Mouse (Mus musculus) limb, embryonic 10.5 days (tissue): Measurements from ENCODE around the gene Abr. TPM values are rescaled to one million over a fixed set of nuclear protein-coding genes. Genes with fewer than 3 reads are reported as not detected.

Source experiments
- DNase-seq: peaks from one replicate; pipeline ENCODE4 v3.0.0-alpha.2; 2017; ENCODE audit warnings: low spot score
- H3K27ac ChIP-seq: fragments of 300-500 bp; sonication (generic); 2 replicates; pipeline ENCODE4 v1.5.1; 2016; ENCODE audit warnings: mild to moderate bottlenecking
- H3K27me3 ChIP-seq: fragments of 300-500 bp; sonication (generic); 2 replicates; pipeline ENCODE4 v1.6.1; 2016; ENCODE audit warnings: low read depth, mild to moderate bottlenecking; ENCODE audit not compliant: poor library complexity, severe bottlenecking
- H3K36me3 ChIP-seq: fragments of 300-500 bp; sonication (generic); 2 replicates; pipeline ENCODE4 v1.6.1; 2016; ENCODE audit warnings: mild to moderate bottlenecking, moderate library complexity
- H3K4me1 ChIP-seq: fragments of 300-500 bp; sonication (generic); 2 replicates; pipeline ENCODE4 v1.6.1; 2016
- H3K4me3 ChIP-seq: fragments of 300-500 bp; sonication (generic); 2 replicates; pipeline ENCODE4 v1.5.1; 2016; ENCODE audit warnings: mild to moderate bottlenecking, moderate library complexity
- H3K9me3 ChIP-seq: fragments of 300-500 bp; sonication (generic); replicated peaks from 2 replicates; pipeline ENCODE4 v1.6.1; 2016; ENCODE audit warnings: mild to moderate bottlenecking
- WGBS: fragments of 180-500 bp; shearing (Covaris S2); methylation state at CpG from one replicate; pipeline ENCODE4 v1.1.7; 2016; 5-methylcytosine and 5-hydroxymethylcytosine counted together
- polyA plus RNA-seq: library from polyadenylated mRNA; unstranded; fragments of >200 nt; fragmentation: Nextera tagmentation; extraction: Ambion mirVana; gene quantifications from 2 replicates; pipeline ENCODE4 v1.2.1, GENCODE M21; 2016

Gene Abr
- polyA plus RNA-seq, 1 experiment from 2014 or later, result 53.7 TPM

- H3K27me3 ChIP-seq, result 0 out of 2 replicates have a peak, but pooled peaks cover 6% of the 10 kb centered on the region
- H3K9me3 ChIP-seq, result no peaks in the 10 kb centered on the region
- H3K36me3 ChIP-seq, result no peaks in the 10 kb centered on the region
- H3K27ac ChIP-seq, result peak overlapping the region; percentile 27; the same call in 1 of the 2 replicates
- WGBS, result 2% methylated on average over 19 of the region's 19 CpGs
- peak overlapping the region; percentile 59 for H3K4me3 ChIP-seq
- peak; percentile 65 for DNase-seq
- H3K4me1 ChIP-seq, result peaks cover 19% of the 10 kb centered on the region
Measured at GRCm38 (mm10) chr11:76612638-76613104, 9.4 kb downstream of the Abr start.

GRCm38 (mm10) chr11:76610948-76611347 is 11.2 kb downstream of the Abr start:
- Histone ChIP-seq H3K27me3 (0 out of 2 replicates have a peak, but pooled peaks cover 6% of the 10 kb centered on the region), H3K9me3 (no peaks in the 10 kb centered on the region), H3K27ac (no peak overlapping the region)

GRCm38 (mm10) chr11:76606521-76606920 is 15.6 kb downstream of the Abr start:
- no peaks in the 10 kb centered on the region for H3K27me3 ChIP-seq
- no peaks in the 10 kb centered on the region for H3K9me3 ChIP-seq
- no peaks in the 10 kb centered on the region for H3K36me3 ChIP-seq
- H3K4me1 ChIP-seq, result peaks cover 10% of the 10 kb centered on the region
- WGBS, result 76% methylated on average over 9 of the region's 9 CpGs
- DNase-seq, result no peak
- H3K27ac ChIP-seq, result 0 out of 2 replicates have a peak overlapping the region, but pooled peaks have one; percentile 2
- H3K4me3 ChIP-seq, result no peak overlapping the region

More at GRCm38 (mm10) chr11:76610948-76611347, 11.2 kb downstream of the Abr start:
- Histone ChIP-seq H3K4me1 (peaks cover 20% of the 10 kb centered on the region), H3K36me3 (no peaks in the 10 kb centered on the region), H3K4me3 (no peak overlapping the region)
- DNase-seq, result no peak

GRCm38 (mm10) chr11:76599219-76599618 is 22.9 kb downstream of the Abr start:
- H3K4me1 ChIP-seq, result no peaks in the 10 kb centered on the region
- 61% methylated on average over 2 of the region's 2 CpGs for WGBS
- H3K4me3 ChIP-seq, result no peak overlapping the region
- H3K36me3 ChIP-seq, result no peaks in the 10 kb centered on the region
- no peak overlapping the region for H3K27ac ChIP-seq
- H3K9me3 ChIP-seq, result no peaks in the 10 kb centered on the region
- no peaks in the 10 kb centered on the region for H3K27me3 ChIP-seq
- no peak for DNase-seq

GRCm38 (mm10) chr11:76598757-76599156 is 23.4 kb downstream of the Abr start:
- Histone ChIP-seq H3K27ac (no peak overlapping the region), H3K27me3 (no peaks in the 10 kb centered on the region), H3K4me1 (peaks cover 2% of the 10 kb centered on the region), H3K9me3 (no peaks in the 10 kb centered on the region), H3K36me3 (no peaks in the 10 kb centered on the region), H3K4me3 (no peak overlapping the region)
- 79% methylated on average over 5 of the region's 5 CpGs for WGBS
- DNase-seq, result no peak

GRCm38 (mm10) chr11:76593620-76594326 is 28.3 kb downstream of the Abr start:
- no peak for DNase-seq
- 77% methylated on average over 4 of the region's 4 CpGs for WGBS

GRCm38 (mm10) chr11:76589746-76590145 is 32.4 kb downstream of the Abr start:
- H3K9me3 ChIP-seq, result no peaks in the 10 kb centered on the region
- no peaks in the 10 kb centered on the region for H3K36me3 ChIP-seq
- no peaks in the 10 kb centered on the region for H3K27me3 ChIP-seq
- 92% methylated on average over 5 of the region's 5 CpGs for WGBS
- H3K27ac ChIP-seq, result no peak overlapping the region
- H3K4me1 ChIP-seq, result peaks cover 18% of the 10 kb centered on the region
- H3K4me3 ChIP-seq, result no peak overlapping the region
- no peak for DNase-seq

More at GRCm38 (mm10) chr11:76593620-76594326, 28.3 kb downstream of the Abr start:
- Histone ChIP-seq H3K36me3 (no peaks in the 10 kb centered on the region), H3K4me1 (peaks cover 6% of the 10 kb centered on the region), H3K4me3 (no peak overlapping the region), H3K9me3 (no peaks in the 10 kb centered on the region), H3K27me3 (no peaks in the 10 kb centered on the region), H3K27ac (no peak overlapping the region)

- Histone ChIP-seq H3K27ac (no peak overlapping the region), H3K4me3 (no peak overlapping the region), H3K9me3 (no peaks in the 10 kb centered on the region), H3K4me1 (peaks cover 17% of the 10 kb centered on the region), H3K36me3 (no peaks in the 10 kb centered on the region), H3K27me3 (no peaks in the 10 kb centered on the region)
- DNase-seq, result no peak
- 80% methylated on average over 10 of the region's 10 CpGs for WGBS
Measured at GRCm38 (mm10) chr11:76588632-76589485, 33.3 kb downstream of the Abr start.

- peaks cover 12% of the 10 kb centered on the region for H3K4me1 ChIP-seq
- no peaks in the 10 kb centered on the region for H3K27me3 ChIP-seq
- no peak for DNase-seq
- H3K9me3 ChIP-seq, result no peaks in the 10 kb centered on the region
- peak overlapping the region; percentile 10; the same call in 1 of the 2 replicates for H3K27ac ChIP-seq
- no peaks in the 10 kb centered on the region for H3K36me3 ChIP-seq
- H3K4me3 ChIP-seq, result no peak overlapping the region
- 87% methylated on average over 2 of the region's 2 CpGs for WGBS
Measured at GRCm38 (mm10) chr11:76588032-76588431, 34.1 kb downstream of the Abr start.

GRCm38 (mm10) chr11:76587333-76587732 is 34.8 kb downstream of the Abr start:
- H3K27me3 ChIP-seq, result no peaks in the 10 kb centered on the region
- peak overlapping the region; percentile 10; the same call in 1 of the 2 replicates for H3K27ac ChIP-seq
- H3K9me3 ChIP-seq, result no peaks in the 10 kb centered on the region
- no peaks in the 10 kb centered on the region for H3K36me3 ChIP-seq
- H3K4me1 ChIP-seq, result peaks cover 12% of the 10 kb centered on the region
- DNase-seq, result no peak
- WGBS, result 92% methylated on average over 1 of the region's 1 CpGs
- no peak overlapping the region for H3K4me3 ChIP-seq

- Histone ChIP-seq H3K4me3 (no peak overlapping the region), H3K36me3 (no peaks in the 10 kb centered on the region), H3K27ac (0 out of 2 replicates have a peak overlapping the region, but pooled peaks have one; percentile 14), H3K27me3 (no peaks in the 10 kb centered on the region), H3K4me1 (peaks cover 15% of the 10 kb centered on the region), H3K9me3 (no peaks in the 10 kb centered on the region)
- WGBS, result 10% methylated on average over 3 of the region's 3 CpGs
- no peak for DNase-seq
Measured at GRCm38 (mm10) chr11:76586119-76586518, 36.0 kb downstream of the Abr start.

- DNase-seq, result peak; percentile 98
- Histone ChIP-seq H3K27me3 (peaks cover 1% of the 10 kb centered on the region; the same call in 1 of the 2 replicates), H3K4me3 (no peak overlapping the region), H3K9me3 (no peaks in the 10 kb centered on the region), H3K27ac (peak overlapping the region; percentile 1), H3K4me1 (peaks cover 15% of the 10 kb centered on the region), H3K36me3 (no peaks in the 10 kb centered on the region)
- WGBS, result 36% methylated on average over 12 of the region's 12 CpGs
Measured at GRCm38 (mm10) chr11:76577588-76578257, 44.4 kb downstream of the Abr start.
